Mouse (Mus musculus): Measurements from ENCODE around the gene Cavin4. TPM values are rescaled to one million over a fixed set of nuclear protein-coding genes. Genes with fewer than 3 reads are reported as not detected.

Cavin4 gene
- polyA plus RNA-seq (2015; fragmentation: Nextera tagmentation; extraction: Ambion mirVana): 0.57 and 0.68 TPM in 2 replicates

DNA sequence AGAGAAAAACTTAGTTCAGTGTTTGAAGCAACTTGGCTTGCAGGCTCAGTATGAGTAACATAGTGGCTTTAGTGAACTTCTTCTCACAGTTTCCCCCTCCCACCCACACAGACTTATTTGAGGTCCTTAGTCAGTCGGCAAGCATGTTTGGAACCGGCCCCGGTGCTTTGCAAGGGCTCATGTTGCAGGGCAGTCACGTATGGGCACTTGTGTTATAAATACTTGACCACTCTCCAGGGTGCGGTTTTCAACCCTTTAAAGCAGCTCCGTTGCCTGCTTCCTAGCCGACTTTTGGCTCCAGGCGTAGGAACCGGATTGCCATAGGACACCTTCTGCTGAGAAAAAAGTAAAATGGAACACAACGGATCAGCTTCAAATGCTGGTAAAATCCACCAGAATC, at the start of gene Cavin4:
Gene Cavin4 (plus strand): TSS at position 244 of the 400 bp plus-strand sequence.

Other genes with a start within 250 kb of the Cavin4 start
- 22.6 and 23.4 TPM in 2 replicates for gene Tex10, start 190.1 kb upstream of the Cavin4 start, polyA plus RNA-seq (2015; fragmentation: Nextera tagmentation; extraction: Ambion mirVana)
- gene Msantd3, start 123.6 kb upstream of the Cavin4 start, polyA plus RNA-seq (2015; fragmentation: Nextera tagmentation; extraction: Ambion mirVana): 17.0 and 20.0 TPM in 2 replicates
- 184 and 192 TPM in 2 replicates for gene Tmeff1, start 78.3 kb upstream of the Cavin4 start, polyA plus RNA-seq (2015; fragmentation: Nextera tagmentation; extraction: Ambion mirVana)